Comparison of ENCODE assay signal across 29 mouse cellular contexts in genomic region chr4:153950372-153950771, GRCm38 (mm10). TPM values are rescaled to one million over a fixed set of nuclear protein-coding genes. Genes with fewer than 3 reads are reported as not detected.
DNase-seq lines count a peak whose midpoint lies in the region; ATAC-seq and TF ChIP-seq lines count a peak whose summit lies in the region.
"Had no signal": no experiment of that assay in that cellular context is flagged by ENCODE, and none has a peak within 500 bp of the region (broad histone marks: within the 10 kb centered on the region; RNA-seq: fewer than 3 reads in every experiment).

No protein-coding gene starts in this region.

- no peak overlapping the region for H3K27ac ChIP-seq in midbrain, embryonic 16.5 days (ENCODE audit: low read length)
- H3K27ac ChIP-seq in midbrain, embryonic 15.5 days = no peak overlapping the region
- H3K27ac ChIP-seq in kidney, embryonic 15.5 days = no peak overlapping the region
- H3K27ac ChIP-seq: embryonic facial prominence, embryonic 12.5 days; embryonic facial prominence, embryonic 15.5 days; heart, embryonic 15.5 days; hindbrain, embryonic 10.5 days; hindbrain, postnatal 0 days had no signal

- H3K9me3 ChIP-seq in midbrain, embryonic 16.5 days (replicated peaks; ENCODE audit: control insufficient read depth, low read length, poor library complexity, severe bottlenecking) = no peaks in the 10 kb centered on the region
- H3K9me3 ChIP-seq in midbrain, embryonic 15.5 days = no peaks in the 10 kb centered on the region
- H3K9me3 ChIP-seq in kidney, embryonic 15.5 days (replicated peaks) = no peaks in the 10 kb centered on the region
- H3K9me3 ChIP-seq: embryonic facial prominence, embryonic 12.5 days; embryonic facial prominence, embryonic 15.5 days; G1E; heart, embryonic 12.5 days; heart, embryonic 15.5 days; hindbrain, embryonic 10.5 days had no signal

- no peak overlapping the region for H3K9ac ChIP-seq in midbrain, embryonic 16.5 days (ENCODE audit: low read depth, low read length)
- H3K9ac ChIP-seq in midbrain, embryonic 15.5 days = no peak overlapping the region
- no peak overlapping the region for H3K9ac ChIP-seq in kidney, embryonic 15.5 days
- H3K9ac ChIP-seq: embryonic facial prominence, embryonic 12.5 days; embryonic facial prominence, embryonic 15.5 days; forebrain, postnatal 0 days; heart, embryonic 12.5 days; heart, embryonic 15.5 days had no signal

- TF ChIP-seq CTCF in C2C12 (IDR thresholded peaks at IDR 0.05; ENCODE audit: control insufficient read depth, insufficient read depth, insufficient read length) = no peak

- H3K27me3 ChIP-seq in midbrain, embryonic 16.5 days (ENCODE audit: control insufficient read depth, insufficient read depth, low read depth, low read length) = peaks cover 20% of the 10 kb centered on the region
- peaks cover 11% of the 10 kb centered on the region for H3K27me3 ChIP-seq in midbrain, embryonic 15.5 days (replicated peaks)
- no peaks in the 10 kb centered on the region for H3K27me3 ChIP-seq in C2C12 (ENCODE audit: control insufficient read depth, insufficient read depth, insufficient read length)
- peaks cover 29% of the 10 kb centered on the region for H3K27me3 ChIP-seq in kidney, embryonic 15.5 days

- H3K79me2 ChIP-seq in C2C12 (ENCODE audit: control insufficient read depth, insufficient read depth) = peaks cover 4% of the 10 kb centered on the region

- H3K4me2 ChIP-seq in midbrain, embryonic 16.5 days (ENCODE audit: low read length) = peak overlapping the region; percentile 9; the same call in 1 of the 2 replicates
- H3K4me2 ChIP-seq in midbrain, embryonic 15.5 days = no peak overlapping the region
- no peak overlapping the region for H3K4me2 ChIP-seq in kidney, embryonic 15.5 days
- H3K4me2 ChIP-seq: embryonic facial prominence, embryonic 12.5 days; embryonic facial prominence, embryonic 15.5 days; heart, embryonic 12.5 days; heart, embryonic 15.5 days had no signal

- H3K4me1 ChIP-seq in midbrain, embryonic 16.5 days (ENCODE audit: control insufficient read depth, insufficient read depth, low read length) = no peaks in the 10 kb centered on the region
- peaks cover 6% of the 10 kb centered on the region for H3K4me1 ChIP-seq in midbrain, embryonic 15.5 days
- no peaks in the 10 kb centered on the region for H3K4me1 ChIP-seq in kidney, embryonic 15.5 days
- H3K4me1 ChIP-seq: heart, embryonic 12.5 days; heart, embryonic 15.5 days had no signal

- ATAC-seq in midbrain, embryonic 16.5 days = no peak
- no peak for ATAC-seq in midbrain, embryonic 15.5 days (replicated peaks)
- no peak for ATAC-seq in kidney, embryonic 15.5 days (replicated peaks; ENCODE audit: low FRiP score)
- ATAC-seq: forebrain, embryonic 14.5 days; forebrain, postnatal 0 days; hindbrain, postnatal 0 days; inflammation-experienced regulatory T-cells, adult 6 months; intestine, embryonic 16.5 days had no signal

- DNase-seq in 3T3-L1 (ENCODE audit: low read depth, low spot score) (peak; percentile 59), adipocyte (ENCODE audit: low spot score) (peak; percentile 52)
- DNase-seq in adrenal gland, postnatal 4 days (ENCODE audit: low spot score in 2 of 2) = no peak
- DNase-seq in kidney, adult 9 months = no peak
- DNase-seq: adrenal gland, postnatal 10 days; adrenal gland, postnatal 36 days; cerebellum, adult 11 months; cerebellum, adult 2 months; cerebellum, adult 9-11 months; cerebellum, postnatal 25 days; forebrain, postnatal 0 days; gastrocnemius, postnatal 25 days; heart, adult 18-20 months; heart, postnatal 10 days; heart, postnatal 36 days had no signal

- H3K4me3 ChIP-seq in midbrain, embryonic 16.5 days (ENCODE audit: low read depth, low read length) = no peak overlapping the region
- H3K4me3 ChIP-seq in midbrain, embryonic 15.5 days = no peak overlapping the region
- peak overlapping the region; percentile 34 for H3K4me3 ChIP-seq in C2C12 (ENCODE audit: insufficient read depth, poor library complexity, severe bottlenecking)
- no peak overlapping the region for H3K4me3 ChIP-seq in kidney, embryonic 15.5 days (replicated peaks)
- H3K4me3 ChIP-seq: embryonic facial prominence, embryonic 12.5 days; embryonic facial prominence, embryonic 15.5 days; heart, embryonic 12.5 days; heart, embryonic 15.5 days; hindbrain, embryonic 10.5 days had no signal

- 62% methylated on average over 2 of the region's 2 CpGs for WGBS in midbrain, embryonic 16.5 days
- WGBS in midbrain, embryonic 15.5 days = 70% methylated on average over 2 of the region's 2 CpGs
- 69% methylated on average over 2 of the region's 2 CpGs for WGBS in kidney, embryonic 15.5 days

- H3K36me3 ChIP-seq in midbrain, embryonic 16.5 days (ENCODE audit: control insufficient read depth, insufficient read depth, low read length) = no peaks in the 10 kb centered on the region
- H3K36me3 ChIP-seq in midbrain, embryonic 15.5 days (replicated peaks) = no peaks in the 10 kb centered on the region
- no peaks in the 10 kb centered on the region for H3K36me3 ChIP-seq in C2C12 (ENCODE audit: control insufficient read depth, insufficient read depth)
- H3K36me3 ChIP-seq in kidney, embryonic 15.5 days = no peaks in the 10 kb centered on the region
- H3K36me3 ChIP-seq: embryonic facial prominence, embryonic 12.5 days; embryonic facial prominence, embryonic 15.5 days; G1E; heart, embryonic 12.5 days; heart, embryonic 15.5 days; hindbrain, embryonic 10.5 days had no signal

- H3ac ChIP-seq in C2C12 (ENCODE audit: control insufficient read depth, insufficient read length, low read depth) = peak overlapping the region; percentile 53

- no peaks in the 10 kb centered on the region for H3K79me3 ChIP-seq in C2C12 (ENCODE audit: low read depth)

TF ChIP-seq in C2C12, 6 proteins besides CTCF, POLR2A, EP300 and RAD21:
- TF ChIP-seq USF1 (IDR thresholded peaks at IDR 0.05; ENCODE audit: low read depth) (no peak), MAX (IDR thresholded peaks at IDR 0.05) (no peak), MYOG (IDR thresholded peaks at IDR 0.05; ENCODE audit: control insufficient read depth, extremely low read depth, insufficient read length) (no peak), FOSL1 (IDR thresholded peaks at IDR 0.05; ENCODE audit: insufficient read depth, low read length, poor library complexity, severe bottlenecking) (no peak), MYOD1 (IDR thresholded peaks at IDR 0.05; ENCODE audit: control insufficient read depth, insufficient read length, low read depth) (no peak), CEBPB (IDR thresholded peaks at IDR 0.05; ENCODE audit: low read depth) (no peak)

RNA-seq across cellular contexts. Expression of gene A430005L14Rik, which starts 6.7 kb away (rescaled TPM):
- 55.5 and 56.8 TPM in 2 replicates for polyA plus RNA-seq in midbrain, embryonic 16.5 days (2015; fragmentation: Nextera tagmentation; extraction: Ambion mirVana)
- polyA plus RNA-seq in midbrain, embryonic 15.5 days (2015; fragmentation: Nextera tagmentation; extraction: Ambion mirVana) = 58.4 and 58.8 TPM in 2 replicates
- polyA plus RNA-seq in C2C12 (2012; fragmentation: generic; extraction: Trizol) = 39.8 TPM
- polyA plus RNA-seq in kidney, embryonic 15.5 days (2015; fragmentation: Nextera tagmentation; extraction: Ambion mirVana) = 88.3 and 98.0 TPM in 2 replicates
- 10 to 100 TPM; 25.1 to 26.9 TPM for total RNA-seq in adrenal gland, postnatal 4 days (2021)

RNA-seq across cellular contexts. Expression of gene Dffb, which starts 24.6 kb away (rescaled TPM):
- polyA plus RNA-seq in midbrain, embryonic 16.5 days (2015; fragmentation: Nextera tagmentation; extraction: Ambion mirVana) = 10.3 and 11.5 TPM in 2 replicates
- polyA plus RNA-seq in midbrain, embryonic 15.5 days (2015; fragmentation: Nextera tagmentation; extraction: Ambion mirVana) = 11.5 and 12.6 TPM in 2 replicates
- 3.2 TPM for polyA plus RNA-seq in C2C12 (2012; fragmentation: generic; extraction: Trizol)
- 12.6 and 13.8 TPM in 2 replicates for polyA plus RNA-seq in kidney, embryonic 15.5 days (2015; fragmentation: Nextera tagmentation; extraction: Ambion mirVana)
- total RNA-seq in adrenal gland, postnatal 4 days (2021) = 10 to 100 TPM; 13.8 TPM

RNA-seq across cellular contexts. Expression of gene Cep104, which starts 24.6 kb away (rescaled TPM):
- 16.9 and 17.6 TPM in 2 replicates for polyA plus RNA-seq in midbrain, embryonic 16.5 days (2015; fragmentation: Nextera tagmentation; extraction: Ambion mirVana)
- 21.0 and 21.9 TPM in 2 replicates for polyA plus RNA-seq in midbrain, embryonic 15.5 days (2015; fragmentation: Nextera tagmentation; extraction: Ambion mirVana)
- polyA plus RNA-seq in C2C12 (2012; fragmentation: generic; extraction: Trizol) = 19.8 TPM
- 15.8 and 16.7 TPM in 2 replicates for polyA plus RNA-seq in kidney, embryonic 15.5 days (2015; fragmentation: Nextera tagmentation; extraction: Ambion mirVana)
- total RNA-seq in adrenal gland, postnatal 4 days (2021) = 10 to 100 TPM; 22.1 to 23.1 TPM

Comparison
In these comparisons a context has a peak if more than half of its experiments do, and no peak if none do; other contexts are left out.
1. DNase-seq: peak in 3T3-L1 (single experiment) and adipocyte (single experiment); none in adrenal gland, postnatal 4 days (0 of 2) and kidney, adult 9 months (single experiment).